Comparison of ENCODE assay signal across 8 mouse cellular contexts in the genomic region with DNA sequence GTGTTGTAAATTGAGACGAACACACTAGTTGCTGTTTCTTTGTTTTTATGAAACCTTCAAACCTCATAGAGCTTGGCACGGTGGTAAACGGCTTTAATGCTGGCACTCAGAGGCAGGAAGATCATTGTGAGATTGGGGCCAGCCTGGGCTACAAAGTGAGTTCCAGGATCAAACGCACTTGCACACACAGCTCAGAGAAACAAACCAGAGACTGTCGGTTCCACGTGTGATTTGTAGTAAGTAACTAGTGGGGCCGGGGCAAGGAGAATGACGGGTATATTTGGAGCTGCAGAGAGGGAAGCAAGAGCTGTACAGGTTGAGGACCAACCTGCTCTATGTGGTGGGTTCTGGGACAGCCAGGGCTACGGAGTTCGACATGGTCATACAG. TPM values are rescaled to one million over a fixed set of nuclear protein-coding genes. Genes with fewer than 3 reads are reported as not detected.
DNase-seq lines count a peak whose midpoint lies in the region; ATAC-seq lines count a peak whose summit lies in the region.

No protein-coding gene starts in this region.

- no peak for ATAC-seq in heart, embryonic 15.5 days (replicated peaks; ENCODE audit: insufficient number of reproducible peaks, insufficient read depth, low FRiP score, low read depth)
- no peak for ATAC-seq in hindbrain, embryonic 12.5 days (ENCODE audit: low FRiP score)
- ATAC-seq in midbrain, embryonic 12.5 days (ENCODE audit: low FRiP score, low read depth), result no peak

- 22% methylated on average over 10 of the region's 10 CpGs for WGBS in heart, embryonic 15.5 days
- 35% methylated on average over 10 of the region's 10 CpGs for WGBS in hindbrain, embryonic 12.5 days
- 39% methylated on average over 10 of the region's 10 CpGs for WGBS in midbrain, embryonic 12.5 days

- H3K4me1 ChIP-seq in heart, embryonic 15.5 days (replicated peaks), result peaks cover 29% of the 10 kb centered on the region
- H3K4me1 ChIP-seq in hindbrain, embryonic 12.5 days, result peaks cover 37% of the 10 kb centered on the region
- peaks cover 34% of the 10 kb centered on the region for H3K4me1 ChIP-seq in midbrain, embryonic 12.5 days

- DNase-seq in heart, postnatal 36 days, result no peak
- DNase-seq in R1 (ENCODE audit: low read depth, low spot score), result peak; percentile 21
- DNase-seq in urinary bladder, postnatal 14 days (ENCODE audit: low spot score), result no peak
- no peak for DNase-seq in cerebellum, adult 9-11 months
- no peak for DNase-seq in gastrocnemius, adult 18-20 months (ENCODE audit: low spot score)

- H3K27me3 ChIP-seq in heart, embryonic 15.5 days, result no peaks in the 10 kb centered on the region
- no peaks in the 10 kb centered on the region for H3K27me3 ChIP-seq in hindbrain, embryonic 12.5 days
- no peaks in the 10 kb centered on the region for H3K27me3 ChIP-seq in midbrain, embryonic 12.5 days

- intact Hi-C loops in heart, postnatal 36 days (cut with DNase I), result no loop called here

- H3K9me3 ChIP-seq in heart, embryonic 15.5 days (replicated peaks), result no peaks in the 10 kb centered on the region
- no peaks in the 10 kb centered on the region for H3K9me3 ChIP-seq in hindbrain, embryonic 12.5 days (replicated peaks)
- H3K9me3 ChIP-seq in midbrain, embryonic 12.5 days, result no peaks in the 10 kb centered on the region

- peak overlapping the region; percentile 66 for H3K4me2 ChIP-seq in heart, embryonic 15.5 days
- peak overlapping the region; percentile 69 for H3K4me2 ChIP-seq in hindbrain, embryonic 12.5 days (replicated peaks)
- peak overlapping the region; percentile 84 for H3K4me2 ChIP-seq in midbrain, embryonic 12.5 days (replicated peaks)

- H3K9ac ChIP-seq in heart, embryonic 15.5 days, result peak overlapping the region; percentile 97
- H3K9ac ChIP-seq in hindbrain, embryonic 12.5 days, result peak overlapping the region; percentile 97
- peak overlapping the region; percentile 79 for H3K9ac ChIP-seq in midbrain, embryonic 12.5 days (replicated peaks)

- no peaks in the 10 kb centered on the region for H3K36me3 ChIP-seq in heart, embryonic 15.5 days
- no peaks in the 10 kb centered on the region for H3K36me3 ChIP-seq in hindbrain, embryonic 12.5 days
- no peaks in the 10 kb centered on the region; the same call in 1 of the 2 replicates for H3K36me3 ChIP-seq in midbrain, embryonic 12.5 days

- H3K4me3 ChIP-seq in heart, embryonic 15.5 days, result peak overlapping the region; percentile 91
- peak overlapping the region; percentile 86 for H3K4me3 ChIP-seq in hindbrain, embryonic 12.5 days
- H3K4me3 ChIP-seq in midbrain, embryonic 12.5 days, result peak overlapping the region; percentile 78

- H3K27ac ChIP-seq in heart, embryonic 15.5 days, result peak overlapping the region; percentile 98
- peak overlapping the region; percentile 98 for H3K27ac ChIP-seq in hindbrain, embryonic 12.5 days
- H3K27ac ChIP-seq in midbrain, embryonic 12.5 days (replicated peaks), result peak overlapping the region; percentile 98

RNA-seq across cellular contexts. Expression of a gene that starts 0.9 kb away (rescaled TPM):
- polyA plus RNA-seq in heart, embryonic 15.5 days (2015; fragmentation: Nextera tagmentation; extraction: Ambion mirVana), result 16.7 and 18.4 TPM in 2 replicates
- 100 to 1,000 TPM; 294 to 306 TPM for total RNA-seq in heart, postnatal 36 days (2021)
- 17.3 and 17.5 TPM in 2 replicates for polyA plus RNA-seq in hindbrain, embryonic 12.5 days (2016; fragmentation: Nextera tagmentation; extraction: Ambion mirVana)
- polyA plus RNA-seq in midbrain, embryonic 12.5 days (2016; fragmentation: Nextera tagmentation; extraction: Ambion mirVana), result 17.3 and 17.8 TPM in 2 replicates
- 100 to 1,000 TPM; 155 to 180 TPM for total RNA-seq in gastrocnemius, adult 18-20 months (2021)

RNA-seq across cellular contexts. Expression of a gene that starts 52.4 kb away (rescaled TPM):
- polyA plus RNA-seq in heart, embryonic 15.5 days (2015; fragmentation: Nextera tagmentation; extraction: Ambion mirVana), result 7.2 and 9.6 TPM in 2 replicates
- total RNA-seq in heart, postnatal 36 days (2021), result 10 to 100 TPM; 12.2 to 12.8 TPM
- polyA plus RNA-seq in hindbrain, embryonic 12.5 days (2016; fragmentation: Nextera tagmentation; extraction: Ambion mirVana), result 15.2 and 17.0 TPM in 2 replicates
- 17.4 and 17.8 TPM in 2 replicates for polyA plus RNA-seq in midbrain, embryonic 12.5 days (2016; fragmentation: Nextera tagmentation; extraction: Ambion mirVana)
- total RNA-seq in gastrocnemius, adult 18-20 months (2021), result 1 to 10 TPM; 5.5 to 5.9 TPM

RNA-seq across cellular contexts. Expression of a gene that starts 52.6 kb away (rescaled TPM):
- 6.5 and 7.6 TPM in 2 replicates for polyA plus RNA-seq in heart, embryonic 15.5 days (2015; fragmentation: Nextera tagmentation; extraction: Ambion mirVana)
- 10 to 100 TPM; 18.5 to 22.8 TPM for total RNA-seq in heart, postnatal 36 days (2021)
- 17.2 and 18.8 TPM in 2 replicates for polyA plus RNA-seq in hindbrain, embryonic 12.5 days (2016; fragmentation: Nextera tagmentation; extraction: Ambion mirVana)
- 15.4 and 18.1 TPM in 2 replicates for polyA plus RNA-seq in midbrain, embryonic 12.5 days (2016; fragmentation: Nextera tagmentation; extraction: Ambion mirVana)
- 1 to 10 TPM; 6.9 to 7.4 TPM for total RNA-seq in gastrocnemius, adult 18-20 months (2021)
